Mouse (Mus musculus) kidney, embryonic 16.5 days (tissue): ENCODE results near the gene Kirrel3. TPM values are rescaled to one million over a fixed set of nuclear protein-coding genes. Genes with fewer than 3 reads are reported as not detected.

Source experiments
- ATAC-seq: fragments of 200-750 bp; cut with Nextera tagmentation; 2 replicates; pipeline ENCODE4 v1.8.0; 2017; ENCODE audit warnings: moderate TSS enrichment; ENCODE audit not compliant: low FRiP score, low TSS enrichment
- H3K27ac ChIP-seq: fragments of 300-500 bp; sonication (generic); 2 replicates; pipeline ENCODE4 v1.5.1; 2014; ENCODE audit warnings: low read length
- H3K27me3 ChIP-seq: fragments of 300-500 bp; sonication (generic); 2 replicates; pipeline ENCODE4 v1.6.1; 2014; ENCODE audit warnings: low read length, control low read depth, mixed read lengths; ENCODE audit not compliant: insufficient read depth
- H3K36me3 ChIP-seq: fragments of 300-500 bp; sonication (generic); 2 replicates; pipeline ENCODE4 v1.6.1; 2014; ENCODE audit warnings: low read length, control low read depth, mixed read lengths; ENCODE audit not compliant: insufficient read depth
- H3K4me1 ChIP-seq: fragments of 300-500 bp; sonication (generic); 2 replicates; pipeline ENCODE4 v1.6.1; 2014; ENCODE audit warnings: low read length, control low read depth, mixed read lengths; ENCODE audit not compliant: insufficient read depth
- H3K4me2 ChIP-seq: fragments of 300-500 bp; sonication (generic); replicated peaks from 2 replicates; pipeline ENCODE4 v1.6.1; 2014; ENCODE audit warnings: low read depth, low read length
- H3K4me3 ChIP-seq: fragments of 300-500 bp; sonication (generic); 2 replicates; pipeline ENCODE4 v1.5.1; 2014; ENCODE audit warnings: mild to moderate bottlenecking, low read length
- H3K9ac ChIP-seq: fragments of 300-500 bp; sonication (generic); replicated peaks from 2 replicates; pipeline ENCODE4 v1.6.1; 2014; ENCODE audit warnings: low read length
- H3K9me3 ChIP-seq: fragments of 300-500 bp; sonication (generic); 2 replicates; pipeline ENCODE4 v1.6.1; 2016; ENCODE audit warnings: low read length, control low read depth
- WGBS: fragments of 180-500 bp; shearing (Covaris S2); extraction: QIAGEN DNeasy Blood & Tissue Kit; methylation state at CpG from one replicate; pipeline ENCODE4 v1.1.7; 2014; 5-methylcytosine and 5-hydroxymethylcytosine counted together
- polyA plus RNA-seq: library from polyadenylated mRNA; unstranded; fragments of >200 nt; fragmentation: Nextera tagmentation; extraction: Ambion mirVana; gene quantifications from 2 replicates; pipeline ENCODE4 v1.2.1, GENCODE M21; 2015

Gene Kirrel3
- polyA plus RNA-seq, 1 experiment from 2014 or later, result 2.6 TPM

DNA sequence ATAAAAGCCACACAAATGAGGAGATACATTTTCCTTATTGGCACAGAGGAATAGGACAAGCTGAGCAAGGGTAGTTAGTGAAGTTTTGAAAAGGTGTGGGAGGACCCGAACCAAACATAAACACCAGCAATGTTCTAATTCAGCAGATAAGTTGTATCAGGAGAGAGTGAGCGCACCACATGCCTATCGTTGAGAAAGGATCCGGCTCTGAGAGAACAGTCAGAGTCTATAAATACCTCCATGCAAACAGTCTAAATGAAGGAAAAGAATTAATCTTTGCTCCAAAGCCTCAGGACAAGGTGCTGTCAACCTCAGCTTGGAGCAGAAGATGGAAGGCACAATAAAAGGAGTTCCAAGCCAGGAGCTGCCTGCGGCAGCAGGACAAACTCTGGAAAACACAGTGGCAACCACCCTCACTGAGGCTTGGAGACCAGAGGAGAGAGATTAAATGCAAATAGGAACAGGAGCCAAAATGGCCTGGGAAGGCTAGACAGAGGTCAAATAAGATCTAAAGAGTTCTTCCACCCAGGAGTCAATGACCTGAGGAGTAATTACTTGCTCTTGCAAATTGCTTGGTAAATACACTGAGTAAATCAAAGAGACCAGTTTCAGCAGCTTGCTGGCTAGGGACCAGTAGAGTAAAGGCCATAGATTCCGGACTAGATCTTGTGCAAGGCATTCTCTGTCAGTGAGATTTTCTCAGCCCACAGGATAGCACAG lies 235.9 kb downstream of the Kirrel3 start:
- Histone ChIP-seq H3K27ac (peak overlapping the region; percentile 36; the same call in 1 of the 2 replicates), H3K9ac (no peak overlapping the region), H3K27me3 (no peaks in the 10 kb centered on the region; the same call in 1 of the 2 replicates), H3K4me1 (peaks cover 13% of the 10 kb centered on the region), H3K4me3 (no peak overlapping the region), H3K36me3 (no peaks in the 10 kb centered on the region), H3K9me3 (no peaks in the 10 kb centered on the region), H3K4me2 (no peak overlapping the region)
- ATAC-seq, result peak; percentile 78
- 18% methylated on average over 6 of the region's 6 CpGs for WGBS

DNA sequence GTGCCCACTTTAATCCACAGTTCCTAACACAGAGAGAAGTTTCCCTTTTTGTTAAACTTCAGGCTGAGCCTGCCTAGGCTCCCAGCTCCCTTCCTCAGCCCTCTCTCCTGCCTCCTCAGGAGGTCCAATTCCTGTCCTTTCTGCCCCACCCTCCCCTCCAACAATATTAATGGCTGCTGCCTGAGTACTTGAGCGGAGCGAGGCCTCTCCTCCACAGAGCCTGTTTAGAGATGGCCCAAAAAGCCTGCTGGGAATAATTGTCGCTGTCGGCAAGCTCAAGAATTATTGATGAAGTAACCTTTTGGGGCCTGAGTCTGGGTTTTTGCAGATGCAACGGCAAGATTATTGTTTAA lies 236.5 kb downstream of the Kirrel3 start:
- no peak overlapping the region for H3K4me3 ChIP-seq
- no peaks in the 10 kb centered on the region for H3K36me3 ChIP-seq
- no peak overlapping the region for H3K4me2 ChIP-seq
- H3K9ac ChIP-seq, result no peak overlapping the region
- peaks cover 13% of the 10 kb centered on the region for H3K4me1 ChIP-seq
- WGBS, result 7% methylated on average over 5 of the region's 5 CpGs
- no peaks in the 10 kb centered on the region; the same call in 1 of the 2 replicates for H3K27me3 ChIP-seq
- peak; percentile 86 for ATAC-seq
- no peaks in the 10 kb centered on the region for H3K9me3 ChIP-seq
- peak overlapping the region; percentile 36; the same call in 1 of the 2 replicates for H3K27ac ChIP-seq

DNA sequence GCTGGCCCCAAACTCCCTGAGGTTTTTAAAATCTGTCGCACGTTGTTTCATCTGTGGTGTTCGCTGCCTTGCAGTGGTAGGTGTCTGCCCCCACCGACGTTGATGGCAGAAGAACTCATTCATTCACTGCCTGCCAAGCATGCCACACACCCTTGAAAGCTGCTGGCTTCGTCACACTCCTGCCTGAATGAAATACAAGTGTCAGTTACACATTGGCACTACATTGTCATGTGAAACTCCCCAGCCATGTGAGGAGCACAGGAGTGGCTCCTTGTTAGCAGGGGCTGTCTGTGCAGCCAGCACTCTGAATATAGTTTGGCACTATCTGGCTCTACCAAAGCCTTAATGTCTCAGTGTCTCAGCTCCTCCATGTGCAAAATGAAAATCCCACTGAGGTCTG lies 246.8 kb downstream of the Kirrel3 start:
- Histone ChIP-seq H3K9me3 (no peaks in the 10 kb centered on the region), H3K4me1 (no peaks in the 10 kb centered on the region), H3K36me3 (no peaks in the 10 kb centered on the region), H3K4me3 (no peak overlapping the region), H3K27ac (no peak overlapping the region), H3K9ac (no peak overlapping the region), H3K27me3 (no peaks in the 10 kb centered on the region), H3K4me2 (no peak overlapping the region)
- no peak for ATAC-seq
- WGBS, result 45% methylated on average over 6 of the region's 6 CpGs

DNA sequence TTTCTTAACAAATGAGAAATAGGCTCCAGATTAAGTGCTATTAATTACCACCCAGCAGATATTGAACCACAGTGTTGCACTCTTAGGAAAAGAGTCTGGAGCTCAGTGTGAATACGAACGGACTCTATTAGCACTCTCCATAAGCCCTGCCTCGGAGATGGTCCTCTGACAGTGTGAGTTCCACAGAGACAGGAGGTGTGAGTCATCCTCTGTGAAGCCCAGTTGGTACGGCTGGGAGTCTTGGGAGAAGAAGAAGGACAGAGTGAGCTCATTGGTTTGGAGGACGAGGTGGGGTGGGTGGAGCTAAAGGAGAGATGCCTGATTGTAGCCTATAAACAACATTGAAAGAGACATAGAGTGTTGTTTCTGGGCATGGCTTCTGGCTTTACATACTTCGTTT lies 247.9 kb downstream of the Kirrel3 start:
- 74% methylated on average over 6 of the region's 6 CpGs for WGBS
- no peaks in the 10 kb centered on the region for H3K9me3 ChIP-seq

DNA sequence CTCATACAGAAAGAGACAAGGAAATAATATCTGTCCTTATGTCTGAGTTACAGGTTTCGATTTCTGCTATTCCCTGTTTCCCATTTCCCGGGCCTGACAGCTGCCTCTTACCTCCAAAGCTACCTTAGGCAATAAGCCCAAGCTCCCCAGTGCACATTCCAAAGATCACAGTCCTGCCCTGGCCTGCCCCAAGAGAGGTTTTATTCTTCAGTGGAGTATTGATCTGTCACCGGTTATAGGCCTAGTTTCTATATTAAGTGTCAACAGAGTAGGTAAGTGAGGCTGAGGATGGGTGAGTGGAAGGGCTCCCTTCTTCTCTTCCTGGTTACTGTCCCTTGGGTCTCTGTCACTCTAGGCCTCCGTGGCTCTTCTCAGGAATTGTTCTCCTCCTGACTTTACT lies 249.3 kb downstream of the Kirrel3 start:
- no peak overlapping the region for H3K4me3 ChIP-seq
- no peaks in the 10 kb centered on the region for H3K36me3 ChIP-seq
- H3K4me2 ChIP-seq, result no peak overlapping the region
- 70% methylated on average over 4 of the region's 4 CpGs for WGBS
- no peak for ATAC-seq
- H3K4me1 ChIP-seq, result no peaks in the 10 kb centered on the region
- no peaks in the 10 kb centered on the region for H3K27me3 ChIP-seq
- no peak overlapping the region for H3K9ac ChIP-seq
- no peak overlapping the region for H3K27ac ChIP-seq
- H3K9me3 ChIP-seq, result no peaks in the 10 kb centered on the region

More for the DNA sequence above, 247.9 kb downstream of the Kirrel3 start:
- Histone ChIP-seq H3K36me3 (no peaks in the 10 kb centered on the region), H3K4me1 (no peaks in the 10 kb centered on the region), H3K4me3 (no peak overlapping the region), H3K27ac (no peak overlapping the region), H3K9ac (no peak overlapping the region), H3K27me3 (no peaks in the 10 kb centered on the region), H3K4me2 (no peak overlapping the region)
- no peak for ATAC-seq

DNA sequence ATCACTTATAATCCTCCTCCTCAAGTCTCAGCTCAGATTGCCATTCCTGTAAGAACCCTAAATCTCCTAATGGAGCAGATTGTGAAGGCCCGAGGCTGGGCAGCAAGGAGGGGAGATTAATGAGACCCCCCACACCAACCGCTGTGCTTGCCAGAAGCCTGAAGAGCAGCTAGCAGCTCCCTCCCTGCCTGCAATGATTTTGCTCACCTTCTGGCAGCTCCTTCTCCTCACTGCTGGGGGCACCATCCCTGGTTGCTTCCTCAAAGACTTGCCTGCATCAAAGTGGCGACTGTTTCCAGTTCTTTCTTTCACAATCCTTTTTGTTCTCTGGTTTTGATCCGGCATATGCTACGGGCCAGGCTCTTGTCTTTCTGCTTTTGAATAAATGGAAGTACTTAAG lies 253.7 kb downstream of the Kirrel3 start:
- Histone ChIP-seq H3K27me3 (no peaks in the 10 kb centered on the region), H3K9ac (no peak overlapping the region), H3K4me3 (no peak overlapping the region), H3K36me3 (no peaks in the 10 kb centered on the region), H3K9me3 (no peaks in the 10 kb centered on the region), H3K4me1 (no peaks in the 10 kb centered on the region), H3K27ac (no peak overlapping the region), H3K4me2 (no peak overlapping the region)
- no peak for ATAC-seq
- 55% methylated on average over 5 of the region's 5 CpGs for WGBS

DNA sequence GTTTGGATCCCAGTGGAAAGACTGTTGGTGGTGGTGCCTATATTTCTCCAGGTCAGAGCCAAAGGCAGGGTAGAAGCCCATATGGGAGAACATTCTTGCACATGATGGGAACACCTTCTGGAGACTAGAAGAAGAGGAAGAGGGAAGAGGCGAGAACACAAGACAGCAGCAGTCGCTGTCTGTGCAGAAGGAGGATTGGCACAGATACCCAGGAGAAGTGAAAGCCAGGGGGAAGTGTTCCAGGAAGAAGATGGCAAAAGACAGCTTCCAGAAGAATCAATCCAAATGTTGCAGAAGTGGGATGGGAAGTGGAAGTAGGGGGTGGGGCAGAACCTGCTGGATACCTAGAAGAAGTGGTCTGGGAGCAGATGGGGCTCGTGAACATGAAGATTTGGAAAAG lies 255.1 kb downstream of the Kirrel3 start:
- WGBS, result 90% methylated on average over 3 of the region's 3 CpGs
- H3K9me3 ChIP-seq, result no peaks in the 10 kb centered on the region
- no peaks in the 10 kb centered on the region for H3K36me3 ChIP-seq
- no peaks in the 10 kb centered on the region for H3K4me1 ChIP-seq
- H3K4me3 ChIP-seq, result no peak overlapping the region
- no peaks in the 10 kb centered on the region for H3K27me3 ChIP-seq
- H3K9ac ChIP-seq, result no peak overlapping the region
- no peak overlapping the region for H3K4me2 ChIP-seq
- H3K27ac ChIP-seq, result no peak overlapping the region
- ATAC-seq, result no peak

DNA sequence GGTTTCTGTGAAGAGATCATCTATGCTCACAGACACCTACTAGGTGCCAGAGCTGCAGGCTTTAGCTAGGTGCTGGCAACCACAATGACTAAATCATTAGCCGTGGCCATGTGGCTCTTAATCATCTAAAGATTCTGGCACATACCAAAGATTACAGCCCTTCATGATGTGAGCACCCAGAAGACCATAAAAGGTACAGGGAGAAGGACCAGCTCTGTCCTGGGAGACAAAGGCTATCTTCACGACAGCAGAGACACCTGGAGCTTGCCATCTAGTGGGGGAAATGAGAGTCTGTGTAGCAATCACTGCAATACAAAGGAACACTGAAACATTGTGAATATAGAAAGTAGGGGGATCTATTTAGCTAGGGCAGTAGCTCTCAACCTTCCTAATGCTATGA lies 262.3 kb downstream of the Kirrel3 start:
- Histone ChIP-seq H3K9ac (no peak overlapping the region), H3K4me2 (no peak overlapping the region), H3K36me3 (no peaks in the 10 kb centered on the region), H3K27ac (no peak overlapping the region), H3K27me3 (no peaks in the 10 kb centered on the region), H3K4me1 (0 out of 2 replicates have a peak, but pooled peaks cover 8% of the 10 kb centered on the region), H3K9me3 (no peaks in the 10 kb centered on the region), H3K4me3 (no peak overlapping the region)
- 40% methylated on average over 2 of the region's 2 CpGs for WGBS
- no peak for ATAC-seq

DNA sequence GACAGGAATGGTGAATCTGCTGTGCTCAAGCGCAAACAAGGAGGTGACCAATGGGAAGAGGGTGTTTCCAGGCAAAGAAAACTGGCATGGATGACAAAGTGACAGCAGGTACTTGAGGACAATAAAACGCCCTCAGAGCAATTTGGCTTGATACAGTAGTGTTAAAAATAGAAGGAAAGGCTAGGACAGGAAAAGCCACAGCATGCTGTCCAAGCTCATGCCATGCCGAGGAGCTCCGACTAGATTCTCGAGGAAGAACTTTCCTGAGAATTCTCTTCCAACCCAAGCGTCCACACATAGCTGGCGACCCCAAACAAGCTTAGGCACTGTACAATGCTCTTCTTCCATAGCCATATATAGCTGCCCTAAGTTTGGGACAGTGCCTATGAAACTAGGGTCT lies 263.5 kb downstream of the Kirrel3 start:
- WGBS, result 86% methylated on average over 7 of the region's 7 CpGs
- no peak overlapping the region for H3K27ac ChIP-seq
- no peaks in the 10 kb centered on the region for H3K27me3 ChIP-seq
- no peak for ATAC-seq
- no peak overlapping the region for H3K4me2 ChIP-seq
- no peak overlapping the region for H3K4me3 ChIP-seq
- no peaks in the 10 kb centered on the region for H3K9me3 ChIP-seq
- 0 out of 2 replicates have a peak, but pooled peaks cover 8% of the 10 kb centered on the region for H3K4me1 ChIP-seq
- no peaks in the 10 kb centered on the region for H3K36me3 ChIP-seq
- H3K9ac ChIP-seq, result no peak overlapping the region

DNA sequence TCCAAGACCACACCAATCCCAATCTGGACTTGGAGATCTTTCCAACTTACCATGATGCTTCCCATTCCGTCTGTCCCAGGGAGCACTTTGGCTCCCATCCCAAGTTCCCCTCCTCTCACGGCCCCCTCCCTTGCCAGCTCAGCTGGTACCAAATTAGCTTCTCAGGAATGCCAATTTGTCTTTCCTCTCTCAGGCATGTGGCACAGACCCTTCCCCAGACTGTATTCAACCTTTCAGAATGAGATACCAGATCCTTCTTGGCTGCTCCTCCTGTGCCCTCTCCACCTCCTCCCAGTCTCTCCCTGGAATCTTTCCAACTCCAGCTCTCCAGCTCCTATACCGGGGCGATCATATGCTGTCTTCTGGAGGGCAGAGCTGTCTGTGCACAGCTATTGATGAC lies 264.2 kb downstream of the Kirrel3 start:
- no peak overlapping the region for H3K4me3 ChIP-seq
- H3K4me1 ChIP-seq, result 0 out of 2 replicates have a peak, but pooled peaks cover 8% of the 10 kb centered on the region
- H3K27me3 ChIP-seq, result no peaks in the 10 kb centered on the region
- H3K9ac ChIP-seq, result no peak overlapping the region
- H3K4me2 ChIP-seq, result no peak overlapping the region
- 72% methylated on average over 4 of the region's 4 CpGs for WGBS
- H3K36me3 ChIP-seq, result no peaks in the 10 kb centered on the region
- H3K9me3 ChIP-seq, result no peaks in the 10 kb centered on the region
- no peak for ATAC-seq
- no peak overlapping the region for H3K27ac ChIP-seq
